Mouse (Mus musculus) C2C12 (cell line): ENCODE measurements around the gene Plppr5.

ENCODE experiments used
- CEBPB ChIP-seq: IDR thresholded peaks from one replicate; pipeline ENCODE4 v1.6.1; 2011; ENCODE audit warnings: low read depth, mild to moderate bottlenecking, control low read depth, moderate library complexity
- CTCF ChIP-seq: IDR thresholded peaks from one replicate; pipeline ENCODE4 v1.5.1; 2011; ENCODE audit not compliant: control insufficient read depth, insufficient read depth, insufficient read length
- MAX ChIP-seq: IDR thresholded peaks from one replicate; pipeline ENCODE4 v1.6.1; 2011; ENCODE audit warnings: mild to moderate bottlenecking, control low read depth
- MYOD1 ChIP-seq: IDR thresholded peaks from one replicate; pipeline ENCODE4 v1.6.1; 2011; ENCODE audit warnings: low read depth; ENCODE audit not compliant: control insufficient read depth, insufficient read length
- MYOG ChIP-seq: IDR thresholded peaks from one replicate; pipeline ENCODE4 v1.6.1; 2011; ENCODE audit not compliant: control insufficient read depth, insufficient read length; ENCODE audit errors: extremely low read depth
- USF1 ChIP-seq: IDR thresholded peaks from one replicate; pipeline ENCODE4 v1.6.1; 2011; ENCODE audit warnings: low read depth, mild to moderate bottlenecking, control low read depth, moderate library complexity

DNA sequence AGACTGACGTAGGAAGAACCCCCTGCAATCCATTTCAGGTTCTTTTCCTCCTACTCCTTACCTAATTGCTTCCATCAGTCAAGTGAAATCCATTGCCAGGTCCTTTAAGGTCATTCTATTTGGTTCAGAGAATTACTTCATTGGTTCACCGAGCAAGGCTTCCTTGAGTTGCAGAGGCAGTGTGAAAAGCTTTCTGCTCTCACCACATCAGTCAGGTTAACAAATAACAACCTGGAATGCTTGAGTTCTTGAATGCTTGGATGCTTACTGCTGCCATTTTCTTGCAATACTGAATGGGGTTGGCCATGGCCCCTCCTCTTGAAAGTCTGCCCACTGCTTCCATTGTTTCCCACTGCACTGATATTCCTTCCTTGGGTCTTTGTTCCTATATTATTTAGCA is 28.8 kb downstream of the Plppr5 start:
- TF ChIP-seq CTCF (no peak), CEBPB (no peak), USF1 (no peak), MYOG (no peak), MYOD1 (no peak), MAX (no peak)
